Mouse (Mus musculus) neural tube, embryonic 14.5 days (tissue): Measurements from ENCODE around the gene Azin2. TPM values are rescaled to one million over a fixed set of nuclear protein-coding genes. Genes with fewer than 3 reads are reported as not detected.

Experiments used
- ATAC-seq: fragments of 200-750 bp; cut with Nextera tagmentation; 2 replicates; pipeline ENCODE4 v1.8.0; 2017; ENCODE audit warnings: low read depth, mild to moderate bottlenecking, moderate TSS enrichment, moderate library complexity
- H3K27ac ChIP-seq: fragments of 300-500 bp; sonication (generic); 2 replicates; pipeline ENCODE4 v1.5.1; 2014; ENCODE audit warnings: low read depth, mild to moderate bottlenecking, control low read depth, low read length, moderate library complexity, mixed read lengths
- H3K27me3 ChIP-seq: fragments of 300-500 bp; sonication (generic); 2 replicates; pipeline ENCODE4 v1.6.1; 2014; ENCODE audit warnings: low read length; ENCODE audit not compliant: control insufficient read depth, insufficient read depth
- H3K36me3 ChIP-seq: fragments of 300-500 bp; sonication (generic); 2 replicates; pipeline ENCODE4 v1.6.1; 2014; ENCODE audit warnings: low read length, mixed read lengths; ENCODE audit not compliant: control insufficient read depth, insufficient read depth
- H3K4me1 ChIP-seq: fragments of 300-500 bp; sonication (generic); 2 replicates; pipeline ENCODE4 v1.6.1; 2014; ENCODE audit warnings: low read length; ENCODE audit not compliant: control insufficient read depth, insufficient read depth
- H3K4me2 ChIP-seq: fragments of 300-500 bp; sonication (generic); 2 replicates; pipeline ENCODE4 v1.6.1; 2014; ENCODE audit warnings: mild to moderate bottlenecking, low read depth, low read length, control low read depth
- H3K4me3 ChIP-seq: fragments of 300-500 bp; sonication (generic); 2 replicates; pipeline ENCODE4 v1.5.1; 2014; ENCODE audit warnings: low read depth, low read length, control low read depth, mixed read lengths
- H3K9ac ChIP-seq: fragments of 300-500 bp; sonication (generic); replicated peaks from 2 replicates; pipeline ENCODE4 v1.6.1; 2014; ENCODE audit warnings: low read depth, mild to moderate bottlenecking, control low read depth, low read length, mixed read lengths
- H3K9me3 ChIP-seq: fragments of 300-500 bp; sonication (generic); 2 replicates; pipeline ENCODE4 v1.6.1; 2016; ENCODE audit warnings: low read length; ENCODE audit not compliant: control insufficient read depth
- WGBS: fragments of 180-500 bp; shearing (Covaris S2); extraction: QIAGEN DNeasy Blood & Tissue Kit; methylation state at CpG from one replicate; pipeline ENCODE4 v1.1.7; 2014; 5-methylcytosine and 5-hydroxymethylcytosine counted together
- polyA plus RNA-seq: library from polyadenylated mRNA; unstranded; fragments of >200 nt; fragmentation: Nextera tagmentation; extraction: Ambion mirVana; gene quantifications from 2 replicates; pipeline ENCODE4 v1.2.1, GENCODE M21; 2014

Azin2 gene
- polyA plus RNA-seq, 1 experiment from 2014 or later = 19.9 TPM

GRCm38 (mm10) chr4:128932783-128933182, 29.5 kb downstream of the Azin2 start:
- no peaks in the 10 kb centered on the region for H3K9me3 ChIP-seq
- no peak overlapping the region for H3K4me2 ChIP-seq
- WGBS = 74% methylated on average over 7 of the region's 7 CpGs
- ATAC-seq = no peak
- no peaks in the 10 kb centered on the region for H3K36me3 ChIP-seq
- no peak overlapping the region for H3K4me3 ChIP-seq
- no peaks in the 10 kb centered on the region for H3K4me1 ChIP-seq
- H3K27me3 ChIP-seq = no peaks in the 10 kb centered on the region
- no peak overlapping the region for H3K27ac ChIP-seq
- no peak overlapping the region for H3K9ac ChIP-seq

GRCm38 (mm10) chr4:128924841-128925606, 37.2 kb downstream of the Azin2 start:
- peak; percentile 88 for ATAC-seq
- H3K27ac ChIP-seq = peak overlapping the region; percentile 36
- no peaks in the 10 kb centered on the region for H3K36me3 ChIP-seq
- H3K4me1 ChIP-seq = no peaks in the 10 kb centered on the region; the same call in 1 of the 2 replicates
- peak overlapping the region; percentile 47 for H3K9ac ChIP-seq
- peak overlapping the region; percentile 34 for H3K4me3 ChIP-seq
- no peaks in the 10 kb centered on the region for H3K9me3 ChIP-seq
- WGBS = 14% methylated on average over 36 of the region's 36 CpGs
- no peaks in the 10 kb centered on the region for H3K27me3 ChIP-seq
- H3K4me2 ChIP-seq = peak overlapping the region; percentile 74

DNA sequence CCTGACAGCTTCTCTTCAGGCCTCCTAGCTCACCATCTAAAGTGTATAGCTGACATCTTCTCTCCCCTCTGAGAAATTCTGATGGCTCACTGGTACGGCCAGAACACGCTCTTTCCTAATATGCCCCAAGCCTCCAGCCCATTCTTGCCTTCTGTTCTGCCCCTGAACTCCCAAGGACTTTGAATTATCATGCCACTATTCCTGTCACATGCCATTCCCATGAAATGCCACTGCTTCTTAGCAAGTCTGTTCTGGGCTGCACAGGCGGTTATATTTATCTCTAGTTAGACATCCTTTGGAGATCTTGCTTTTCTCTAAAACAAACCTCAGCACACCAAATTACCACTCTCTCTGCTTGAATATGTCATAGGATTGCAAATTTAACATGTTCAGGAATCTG, 38.6 kb downstream of the Azin2 start:
- H3K9me3 ChIP-seq = no peaks in the 10 kb centered on the region
- H3K4me3 ChIP-seq = no peak overlapping the region
- 96% methylated on average over 3 of the region's 3 CpGs for WGBS
- H3K27ac ChIP-seq = no peak overlapping the region
- H3K9ac ChIP-seq = no peak overlapping the region
- no peaks in the 10 kb centered on the region for H3K27me3 ChIP-seq
- no peaks in the 10 kb centered on the region; the same call in 1 of the 2 replicates for H3K4me1 ChIP-seq
- ATAC-seq = no peak
- no peaks in the 10 kb centered on the region for H3K36me3 ChIP-seq
- H3K4me2 ChIP-seq = no peak overlapping the region

- WGBS = 23% methylated on average over 10 of the region's 10 CpGs
- no peak overlapping the region for H3K4me2 ChIP-seq
- H3K27ac ChIP-seq = no peak overlapping the region
- H3K4me3 ChIP-seq = no peak overlapping the region
- no peaks in the 10 kb centered on the region; the same call in 1 of the 2 replicates for H3K4me1 ChIP-seq
- H3K9ac ChIP-seq = no peak overlapping the region
- no peaks in the 10 kb centered on the region for H3K36me3 ChIP-seq
- H3K27me3 ChIP-seq = no peaks in the 10 kb centered on the region
- no peaks in the 10 kb centered on the region for H3K9me3 ChIP-seq
- no peak for ATAC-seq
These were observed 43.1 kb downstream of the Azin2 start for GRCm38 (mm10) chr4:128919106-128919505.

DNA sequence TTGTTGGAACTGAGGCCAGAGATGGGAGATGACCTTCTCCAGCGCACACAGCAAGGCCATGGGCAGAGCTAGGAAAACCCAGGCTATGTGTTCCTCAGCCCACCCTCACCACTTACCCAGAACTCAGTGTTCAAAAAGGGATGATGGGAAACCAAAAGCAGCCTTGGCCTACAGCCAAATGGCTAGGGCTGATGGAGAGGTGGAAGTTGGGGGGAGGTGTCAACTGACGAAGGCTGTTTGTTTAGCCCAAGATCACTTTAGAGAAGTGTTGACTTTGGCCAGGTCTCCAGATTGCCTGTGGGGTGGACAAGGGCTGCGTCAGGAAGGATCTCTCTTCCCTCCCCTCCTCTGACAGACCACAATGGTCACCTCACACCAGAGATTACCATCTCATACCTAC, 44.1 kb downstream of the Azin2 start:
- no peak overlapping the region for H3K9ac ChIP-seq
- WGBS = 68% methylated on average over 3 of the region's 3 CpGs
- no peaks in the 10 kb centered on the region for H3K9me3 ChIP-seq
- no peak overlapping the region for H3K27ac ChIP-seq
- H3K4me3 ChIP-seq = no peak overlapping the region
- no peak for ATAC-seq
- H3K36me3 ChIP-seq = no peaks in the 10 kb centered on the region
- no peaks in the 10 kb centered on the region for H3K4me1 ChIP-seq
- no peaks in the 10 kb centered on the region for H3K27me3 ChIP-seq
- no peak overlapping the region for H3K4me2 ChIP-seq

DNA sequence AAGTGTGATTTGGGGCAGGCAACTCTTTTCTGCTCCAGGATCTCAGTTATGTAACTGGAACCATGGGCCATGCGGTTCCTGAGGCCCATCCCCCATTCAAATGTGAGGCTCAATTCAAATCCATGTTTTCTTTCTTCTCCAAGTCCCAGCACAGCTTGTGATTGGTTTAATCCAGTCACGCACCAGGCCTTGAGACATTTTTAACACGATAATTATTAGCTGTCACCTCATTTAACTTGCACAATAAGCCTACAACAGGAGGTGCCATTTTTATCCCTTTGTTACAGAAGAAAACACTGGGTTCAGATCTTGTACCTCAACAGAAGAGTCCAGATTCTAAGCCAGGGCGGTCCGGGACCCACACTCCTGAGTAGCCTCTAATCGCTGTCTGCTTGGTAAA, 44.5 kb downstream of the Azin2 start:
- Histone ChIP-seq H3K9ac (no peak overlapping the region), H3K9me3 (no peaks in the 10 kb centered on the region), H3K4me2 (no peak overlapping the region), H3K36me3 (no peaks in the 10 kb centered on the region), H3K4me3 (no peak overlapping the region), H3K27me3 (no peaks in the 10 kb centered on the region), H3K27ac (no peak overlapping the region), H3K4me1 (no peaks in the 10 kb centered on the region)
- ATAC-seq = no peak
- 81% methylated on average over 6 of the region's 6 CpGs for WGBS

DNA sequence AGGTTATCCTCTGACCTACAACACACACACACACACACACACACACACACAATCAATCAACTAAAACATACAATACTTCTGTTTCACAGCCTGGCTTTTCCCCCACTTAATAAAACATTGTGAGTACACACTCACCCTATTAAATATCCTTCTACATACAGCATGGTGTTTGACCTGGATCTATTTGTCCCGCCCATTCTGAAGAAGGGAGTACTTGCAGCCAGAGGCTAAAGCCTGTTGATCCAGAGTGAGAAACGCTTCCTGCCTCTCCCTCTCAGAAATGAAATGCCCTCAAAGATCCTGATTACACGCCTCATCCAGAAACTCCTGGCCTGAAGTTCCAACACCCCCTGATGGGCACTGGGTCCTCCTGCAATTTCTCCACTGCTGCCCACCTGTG, 45.1 kb downstream of the Azin2 start:
- Histone ChIP-seq H3K4me1 (no peaks in the 10 kb centered on the region), H3K9me3 (no peaks in the 10 kb centered on the region), H3K36me3 (no peaks in the 10 kb centered on the region), H3K27ac (no peak overlapping the region), H3K27me3 (no peaks in the 10 kb centered on the region), H3K4me3 (no peak overlapping the region), H3K9ac (no peak overlapping the region), H3K4me2 (no peak overlapping the region)
- 71% methylated on average over 3 of the region's 3 CpGs for WGBS
- no peak for ATAC-seq

GRCm38 (mm10) chr4:128913794-128914193, 48.4 kb downstream of the Azin2 start:
- Histone ChIP-seq H3K36me3 (peaks cover 8% of the 10 kb centered on the region; the same call in 1 of the 2 replicates), H3K9ac (no peak overlapping the region), H3K4me2 (no peak overlapping the region), H3K4me1 (no peaks in the 10 kb centered on the region), H3K27ac (no peak overlapping the region), H3K27me3 (no peaks in the 10 kb centered on the region), H3K9me3 (no peaks in the 10 kb centered on the region), H3K4me3 (no peak overlapping the region)
- WGBS = 27% methylated on average over 4 of the region's 4 CpGs
- ATAC-seq = no peak

- Histone ChIP-seq H3K36me3 (peaks cover 8% of the 10 kb centered on the region; the same call in 1 of the 2 replicates), H3K4me2 (no peak overlapping the region), H3K4me1 (no peaks in the 10 kb centered on the region), H3K9ac (no peak overlapping the region), H3K27me3 (no peaks in the 10 kb centered on the region), H3K4me3 (no peak overlapping the region), H3K9me3 (no peaks in the 10 kb centered on the region), H3K27ac (no peak overlapping the region)
- ATAC-seq = no peak
- WGBS = 95% methylated on average over 10 of the region's 10 CpGs
These were observed 50.2 kb downstream of the Azin2 start for GRCm38 (mm10) chr4:128912085-128912484.
